Mouse (Mus musculus): ENCODE measurements at regions not wholly inside any gene's neighbourhood (a gene's known extent, or its start where the extent isn't known, plus 50 kb on each side); places are given as distances from the start of the nearest gene placed in this dataset.

DNA sequence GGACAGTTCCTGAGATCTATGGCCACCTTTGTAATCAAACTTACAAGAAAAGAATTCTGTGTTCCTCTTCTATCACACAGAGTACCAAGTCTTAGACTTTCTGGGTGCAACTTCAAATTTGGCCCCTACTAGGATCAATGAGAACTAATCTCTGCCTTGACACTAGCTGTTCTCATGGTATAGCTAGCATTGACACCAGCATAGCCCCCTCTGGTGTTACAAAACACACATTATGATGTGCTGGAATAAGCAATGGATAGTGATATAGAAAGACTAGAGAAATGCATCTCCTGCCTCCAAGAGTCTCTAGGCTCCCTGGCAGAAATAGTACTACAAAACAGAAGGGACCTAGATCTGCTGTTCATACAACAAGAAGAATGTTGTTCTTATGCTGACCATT is 566.6 kb upstream of the Vrk2 start:
- H3K9me3 ChIP-seq = no peaks in the 10 kb centered on the region
- no peak overlapping the region for H3K27ac ChIP-seq
- no peak overlapping the region for H3K9ac ChIP-seq (replicated peaks)
- no peaks in the 10 kb centered on the region for H3K4me1 ChIP-seq (replicated peaks)
- H3K4me2 ChIP-seq (replicated peaks) = no peak overlapping the region
- no peak overlapping the region for H3K4me3 ChIP-seq (replicated peaks)
- ATAC-seq = no peak
- no peaks in the 10 kb centered on the region for H3K36me3 ChIP-seq
- no peaks in the 10 kb centered on the region for H3K27me3 ChIP-seq
